Mouse (Mus musculus) ovary, postnatal 10 days (tissue): ENCODE measurements around the gene Gm2431.
"Not testable (repeated sequence)": the region's sequence is repeated elsewhere in the genome, so short reads cannot be mapped to it uniquely, and the experiment has no call there.

Source experiments
- DNase-seq: peaks from one replicate; pipeline ENCODE4 v3.0.0; 2022; ENCODE audit warnings: low spot score

Gm2431 gene

GRCm38 (mm10) chr7:142258254-142258653, at the start of gene Gm2431:
Gene Gm2431 (minus strand): TSS chr7:142258354.
- not testable (repeated sequence) for DNase-seq

DNA sequence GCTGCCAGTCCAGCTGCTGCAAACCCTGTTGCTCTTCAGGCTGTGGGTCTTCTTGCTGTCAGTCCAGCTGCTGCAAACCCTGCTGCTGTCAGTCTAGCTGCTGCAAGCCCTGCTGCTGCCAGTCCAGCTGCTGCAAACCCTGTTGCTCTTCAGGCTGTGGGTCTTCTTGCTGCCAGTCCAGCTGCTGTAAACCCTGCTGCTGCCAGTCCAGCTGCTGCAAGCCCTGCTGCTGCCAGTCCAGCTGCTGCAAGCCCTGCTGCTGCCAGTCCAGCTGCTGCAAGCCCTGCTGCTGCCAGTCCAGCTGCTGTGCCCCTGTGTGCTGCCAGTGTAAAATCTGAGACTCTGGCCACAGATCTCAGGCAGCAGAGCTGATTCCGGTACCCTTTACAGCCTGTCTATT, 45.8 kb upstream of the Gm2431 start:
- not testable (repeated sequence) for DNase-seq

DNA sequence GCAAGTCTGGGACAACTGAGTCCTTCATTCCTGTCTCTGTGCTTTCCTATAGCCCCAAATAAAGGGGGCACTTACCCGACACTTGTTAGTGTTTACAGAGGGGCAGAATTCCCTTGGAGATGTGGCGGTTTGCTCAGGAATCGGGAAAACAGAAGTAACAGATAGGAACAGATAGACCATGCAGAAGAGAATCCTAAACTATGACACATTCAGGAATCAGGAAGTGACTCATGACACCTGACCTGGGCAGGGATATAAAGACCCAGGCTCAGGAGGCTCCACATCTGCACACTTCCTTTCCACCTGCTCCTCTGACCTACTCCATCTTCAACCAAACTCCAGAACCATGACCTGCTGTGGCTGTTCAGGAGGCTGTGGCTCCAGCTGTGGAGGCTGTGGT, 45.1 kb upstream of the Gm2431 start, which contains the start of gene Krtap5-4:
Gene Krtap5-4 (plus strand): TSS at position 301 of the 400 bp plus-strand sequence.
- DNase-seq = no peak

- not testable (repeated sequence) for DNase-seq
Observed at GRCm38 (mm10) chr7:142297018-142297417, 38.9 kb upstream of the Gm2431 start, which contains the start of gene Krtap5-1. Gene Krtap5-1 (minus strand): TSS chr7:142297118.

- DNase-seq = not testable (repeated sequence)
Observed at GRCm38 (mm10) chr7:142296108-142296507, 38.0 kb upstream of the Gm2431 start.

- no peak for DNase-seq
Observed at GRCm38 (mm10) chr7:142295418-142295817, 37.3 kb upstream of the Gm2431 start.

DNA sequence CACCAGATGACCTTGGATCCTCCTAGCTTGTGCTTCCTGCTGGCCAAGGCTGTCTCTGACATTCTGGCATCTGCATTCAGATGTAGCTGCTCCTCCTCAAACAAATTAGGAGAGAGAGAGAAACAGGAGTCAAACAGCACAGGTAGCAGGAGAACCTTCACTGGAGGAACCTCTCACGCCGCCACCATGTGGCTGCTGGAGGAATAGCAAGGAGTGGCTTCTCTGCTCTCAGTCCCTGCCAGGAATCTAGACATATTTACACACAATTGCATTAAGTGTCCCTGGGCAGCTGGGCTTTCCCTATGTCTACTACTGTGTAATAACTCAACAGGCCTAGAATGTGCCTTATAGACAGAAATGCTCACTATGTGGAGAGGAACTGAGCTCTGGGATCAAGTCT, 35.7 kb upstream of the Gm2431 start:
- not testable (repeated sequence) for DNase-seq

DNA sequence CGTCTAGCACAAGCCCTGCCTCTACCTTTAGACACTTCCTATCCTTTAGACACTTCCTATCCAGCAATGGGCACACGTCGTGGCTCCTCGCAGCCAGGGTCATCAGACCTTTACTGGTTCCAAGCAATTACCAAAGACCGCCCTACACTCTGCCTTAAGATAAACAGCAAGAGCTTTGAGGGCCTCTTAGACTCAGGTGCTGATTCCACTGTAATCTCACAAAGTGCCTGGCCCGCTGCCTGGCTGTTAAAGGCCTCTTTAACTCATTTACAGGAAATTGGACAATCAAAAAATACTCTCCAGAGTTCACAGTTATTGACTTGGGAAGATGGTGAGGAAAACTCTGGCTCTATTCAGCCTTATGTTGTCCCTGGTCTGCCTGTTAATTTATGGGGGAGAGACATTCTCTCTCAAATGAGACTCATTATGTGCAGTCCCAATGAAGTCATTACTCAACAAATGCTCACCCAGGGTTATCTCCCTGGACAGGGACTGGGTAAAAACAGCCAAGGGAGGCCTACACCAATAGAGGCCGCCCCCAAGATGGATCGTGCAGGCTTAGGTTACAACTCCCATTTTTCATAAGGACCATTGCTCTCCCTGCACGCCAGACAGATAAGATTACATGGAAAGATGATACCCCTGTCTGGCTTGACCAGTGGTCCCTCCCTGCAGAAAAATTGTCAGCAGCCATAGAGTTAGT, 27.9 kb upstream of the Gm2431 start:
- not testable (repeated sequence) for DNase-seq

DNA sequence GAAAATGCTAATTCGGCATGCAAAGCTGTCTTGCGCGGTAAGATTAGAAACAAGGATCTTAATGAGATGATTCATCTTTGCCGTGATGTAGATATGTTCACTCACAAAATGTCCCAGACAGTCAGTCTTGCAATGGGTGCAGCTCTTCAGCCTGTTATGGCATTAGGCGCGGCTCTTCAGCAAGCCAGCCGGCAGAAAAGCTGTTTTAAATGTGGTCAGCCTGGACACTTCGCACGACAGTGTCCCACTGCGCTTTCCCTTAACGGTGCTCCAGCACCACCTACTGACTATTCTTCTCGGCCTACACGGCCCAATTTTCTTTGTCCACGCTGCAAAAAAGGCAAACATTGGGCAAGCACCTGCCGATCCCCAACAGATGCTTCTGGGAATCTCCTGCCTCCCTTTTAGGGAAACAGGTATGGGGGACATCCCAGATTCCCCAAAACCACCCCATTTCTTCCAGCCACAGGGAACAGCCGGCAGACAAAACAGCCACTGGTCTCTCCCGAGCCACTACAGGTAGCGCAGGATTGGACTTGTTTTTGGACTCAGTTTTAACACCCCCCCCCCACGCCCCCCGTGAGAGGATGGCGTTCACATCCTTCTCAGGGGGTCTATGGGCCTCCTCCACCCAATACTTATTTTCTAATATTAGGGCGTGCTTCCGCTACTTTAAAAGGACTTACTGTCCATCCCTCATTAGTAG, 27.1 kb upstream of the Gm2431 start:
- DNase-seq = no peak

GRCm38 (mm10) chr7:142284615-142285080, 26.5 kb upstream of the Gm2431 start:
- peak; percentile 82 for DNase-seq

DNA sequence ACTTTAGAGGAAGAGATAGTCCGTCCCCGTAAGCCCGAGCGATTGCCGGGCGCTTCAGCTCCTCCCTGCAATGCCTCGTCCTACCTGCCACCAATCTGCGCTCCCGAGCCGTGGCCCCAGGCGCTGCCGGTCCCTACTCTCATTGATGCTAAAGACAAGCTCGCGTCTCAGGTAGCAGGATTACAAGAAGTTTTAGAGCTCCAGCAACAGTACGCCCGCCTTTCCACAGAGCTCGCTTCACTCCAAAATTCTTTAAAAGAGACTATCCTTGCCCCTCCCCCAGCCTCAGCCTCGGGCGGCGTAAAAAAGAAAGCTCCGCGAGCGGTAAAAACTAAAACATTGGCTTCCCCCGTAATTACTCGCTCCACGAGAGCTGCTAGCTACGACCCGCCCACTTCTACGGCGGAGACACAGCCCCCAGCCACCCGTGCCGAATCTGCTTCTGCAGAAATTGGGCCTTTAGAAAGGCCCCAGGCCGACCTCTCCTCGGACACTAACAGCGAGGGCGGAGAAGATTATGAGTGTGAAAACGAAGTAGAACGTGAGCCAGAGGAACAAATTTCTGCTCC, 26.0 kb upstream of the Gm2431 start:
- peak; percentile 36 for DNase-seq

DNA sequence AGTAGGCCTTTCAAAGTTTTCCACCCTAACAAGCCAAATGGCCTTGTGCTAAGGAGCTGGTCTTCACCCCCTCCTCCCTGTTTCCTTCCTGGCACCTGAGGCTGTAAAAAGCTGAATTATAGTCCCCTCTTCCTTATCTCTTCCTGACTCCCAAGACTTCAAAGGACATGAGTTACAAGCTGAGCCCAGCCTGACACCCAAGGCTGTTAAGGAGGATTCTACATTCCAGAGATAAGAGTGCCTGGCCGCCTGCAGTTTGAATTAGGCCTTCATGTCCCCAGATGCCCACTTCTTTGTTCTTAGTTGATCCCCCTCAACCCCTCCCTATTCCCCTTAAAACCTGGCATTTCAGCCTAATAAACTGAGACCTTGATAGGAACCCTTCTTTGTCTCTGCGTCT, 24.7 kb upstream of the Gm2431 start:
- not testable (repeated sequence) for DNase-seq

GRCm38 (mm10) chr7:142279291-142279690, 21.1 kb upstream of the Gm2431 start:
- DNase-seq = not testable (repeated sequence)

DNA sequence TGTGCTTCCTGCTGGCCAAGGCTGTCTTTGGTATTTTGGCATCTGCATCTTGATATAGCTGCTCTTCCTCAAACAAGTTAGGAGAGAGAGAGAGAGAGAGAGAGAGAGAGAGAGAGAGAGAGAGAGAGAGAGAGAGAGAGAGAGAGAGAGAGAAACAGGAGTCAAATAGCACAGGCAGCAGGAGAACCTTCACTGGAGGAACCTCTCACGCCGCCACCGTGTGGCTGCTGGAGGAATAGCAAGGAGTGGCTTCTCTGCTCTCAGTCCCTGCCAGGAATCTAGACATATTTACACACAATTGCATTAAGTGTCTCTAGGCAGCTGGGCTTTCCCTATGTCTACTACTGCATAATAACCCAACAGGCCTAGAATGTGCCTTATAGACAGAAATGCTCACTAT, 20.0 kb upstream of the Gm2431 start:
- DNase-seq = not testable (repeated sequence)

DNA sequence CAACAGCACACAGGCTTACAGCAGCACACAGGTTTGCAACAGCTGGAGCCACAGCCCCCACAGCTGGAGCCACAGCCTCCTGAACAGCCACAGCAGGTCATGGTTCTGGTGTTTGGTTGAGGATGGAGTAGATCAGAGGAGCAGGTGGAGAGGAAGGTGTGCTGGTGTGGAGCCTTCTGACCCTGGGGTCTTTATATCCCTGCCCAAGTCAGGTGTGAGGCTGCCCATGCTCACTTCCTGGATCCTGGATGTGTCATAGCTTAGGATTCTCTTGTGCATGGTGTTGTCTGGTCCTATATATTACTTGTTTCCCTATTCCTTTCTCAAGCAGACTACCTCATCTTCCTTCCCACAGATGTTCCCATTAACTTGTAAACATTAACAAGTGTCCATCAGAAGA, 16.1 kb upstream of the Gm2431 start, which contains the start of gene Gm4559:
Gene Gm4559 (minus strand): TSS at position 101 of the 400 bp plus-strand sequence.
- DNase-seq = not testable (repeated sequence)

DNA sequence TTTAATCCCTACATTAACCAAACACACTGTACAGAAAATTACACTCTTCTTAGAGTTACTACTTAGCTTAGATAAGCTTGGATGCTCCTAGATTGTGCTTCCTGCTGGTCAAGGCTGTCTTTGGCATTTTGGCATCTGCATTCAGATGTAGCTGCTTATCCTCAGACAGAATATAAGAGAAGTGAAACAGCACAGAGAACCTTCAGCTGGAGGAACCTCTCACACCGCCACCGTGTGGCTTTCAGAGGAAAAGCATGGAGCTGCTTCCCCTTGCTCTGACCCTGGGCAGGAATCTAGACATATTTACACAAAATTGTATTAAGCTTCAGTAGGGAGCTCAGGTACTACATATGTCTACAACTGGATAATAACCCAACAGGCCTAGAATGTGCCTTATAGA, 2.6 kb downstream of the Gm2431 start:
- DNase-seq = no peak

- no peak for DNase-seq
Observed at GRCm38 (mm10) chr7:142249824-142250223, 8.3 kb downstream of the Gm2431 start.

DNA sequence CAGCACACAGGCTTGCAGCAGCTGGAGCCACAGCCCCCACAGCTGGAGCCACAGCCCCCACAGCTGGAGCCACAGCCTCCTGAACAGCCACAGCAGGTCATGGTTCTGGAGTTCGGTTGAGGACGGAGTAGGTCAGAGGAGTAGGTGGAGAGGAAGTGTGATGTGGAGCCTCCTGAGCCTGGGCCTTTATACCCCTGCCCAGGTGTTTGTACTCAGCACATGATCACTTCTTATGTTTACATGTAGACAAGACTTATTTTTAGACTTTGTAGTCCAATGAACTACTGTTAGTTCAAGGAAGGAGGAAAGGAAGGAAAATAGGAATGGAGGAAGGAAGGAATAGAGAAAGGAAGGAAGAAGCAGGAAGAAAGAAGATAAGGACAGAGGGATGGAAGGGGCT, 17.2 kb downstream of the Gm2431 start, which contains the start of gene Gm40460:
Gene Gm40460 (minus strand): TSS at position 101 of the 400 bp plus-strand sequence.
- no peak for DNase-seq

- DNase-seq = no peak
Observed at GRCm38 (mm10) chr7:142231540-142231939, 26.6 kb downstream of the Gm2431 start.

- not testable (repeated sequence) for DNase-seq
Observed at GRCm38 (mm10) chr7:142229871-142230270, 28.3 kb downstream of the Gm2431 start, which contains the start of gene Krtap5-5. Gene Krtap5-5 (minus strand): TSS chr7:142229971.

DNA sequence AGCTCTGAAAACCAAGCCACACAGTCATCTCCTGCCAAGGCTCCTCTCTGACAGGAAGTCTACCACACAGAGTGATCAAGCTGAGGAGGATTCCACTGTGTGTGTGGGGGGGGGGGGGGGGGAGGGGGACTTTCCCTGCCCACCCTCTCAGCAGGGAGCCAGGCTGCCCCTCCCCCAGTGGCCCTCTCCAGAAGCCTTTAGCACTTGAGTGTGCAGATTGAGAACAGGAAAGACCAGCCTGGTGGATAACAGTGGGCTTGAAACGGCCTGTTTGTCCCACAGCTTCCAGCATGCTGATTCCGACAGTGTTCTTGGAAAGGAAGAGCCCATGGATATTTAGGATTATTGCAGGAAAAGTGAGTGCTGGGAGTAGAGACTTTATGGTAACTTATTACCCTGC, 33.6 kb downstream of the Gm2431 start:
- DNase-seq = no peak

DNA sequence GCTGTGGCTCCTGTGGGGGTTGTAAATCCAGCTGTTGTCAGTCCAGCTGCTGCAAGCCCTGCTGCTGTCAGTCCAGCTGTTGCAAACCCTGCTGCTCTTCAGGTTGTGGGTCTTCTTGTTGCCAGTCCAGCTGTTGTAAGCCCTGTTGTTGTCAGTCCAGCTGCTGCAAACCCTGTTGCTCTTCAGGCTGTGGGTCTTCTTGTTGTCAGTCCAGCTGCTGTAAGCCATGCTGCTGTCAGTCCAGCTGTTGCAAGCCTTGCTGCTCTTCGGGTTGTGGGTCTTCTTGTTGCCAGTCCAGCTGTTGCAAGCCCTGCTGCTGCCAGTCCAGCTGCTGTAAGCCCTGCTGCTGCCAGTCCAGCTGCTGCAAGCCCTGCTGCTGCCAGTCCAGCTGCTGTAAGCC, 46.0 kb downstream of the Gm2431 start:
- DNase-seq = not testable (repeated sequence)
